Mouse (Mus musculus): ENCODE measurements around the gene 1700024G13Rik.
"Not testable (repeated sequence)": the region's sequence is repeated elsewhere in the genome, so short reads cannot be mapped to it uniquely, and the experiment has no call there.

DNA sequence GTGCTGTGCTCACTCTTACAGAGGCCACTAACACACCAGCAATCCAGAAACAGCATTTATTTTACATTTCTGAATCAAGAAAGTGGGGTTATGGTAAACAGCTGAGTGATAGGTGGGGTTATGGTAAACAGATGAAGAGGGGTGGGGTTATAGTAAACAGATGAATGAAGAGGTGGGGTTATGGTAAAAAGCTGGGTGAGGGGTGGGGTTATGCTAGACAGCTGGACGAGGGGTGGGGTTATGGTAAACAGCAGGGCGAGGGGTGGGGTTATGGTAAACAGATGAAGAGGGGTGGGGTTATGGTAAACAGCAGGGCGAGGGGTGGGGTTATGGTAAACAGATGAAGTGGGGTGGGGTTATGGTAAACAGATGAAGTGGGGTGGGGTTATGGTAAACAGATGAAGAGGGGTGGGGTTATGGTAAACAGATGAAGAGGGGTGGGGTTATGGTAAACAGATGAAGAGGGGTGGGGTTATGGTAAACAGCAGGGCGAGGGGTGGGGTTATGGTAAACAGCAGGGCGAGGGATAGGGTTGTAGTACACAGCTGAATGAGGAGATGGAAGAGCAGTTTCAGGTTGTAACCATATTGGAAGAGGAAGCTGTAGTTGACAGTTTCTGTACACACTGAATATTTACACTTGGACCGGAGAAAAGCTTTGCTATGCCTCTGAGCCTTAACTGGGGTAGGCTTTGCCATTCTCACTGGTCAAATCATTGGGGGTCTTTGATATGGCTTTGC lies 36.8 kb downstream of the 1700024G13Rik start:
- TF ChIP-seq POLR2A, CTCF (IDR thresholded peaks at IDR 0.05; ENCODE audit: insufficient read depth, low read depth, low read length): not testable (repeated sequence)

Data from olfactory bulb, adult 2 months (tissue).